Mouse (Mus musculus) brain, embryonic 14.5 days (tissue): Measurements from ENCODE around the gene Zc3h12c.

Experiments used
- CTCF ChIP-seq: fragments of 200-500 bp; IDR thresholded peaks from 2 replicates; pipeline ENCODE4 v1.5.1; 2012; ENCODE audit warnings: inconsistent platforms, mild to moderate bottlenecking, moderate library complexity, borderline replicate concordance; ENCODE audit not compliant: insufficient read depth, insufficient read length; ENCODE audit errors: extremely low read depth
- POLR2A ChIP-seq: fragments of 200-500 bp; IDR thresholded peaks from 2 replicates; pipeline ENCODE4 v1.6.1; 2012; ENCODE audit warnings: mild to moderate bottlenecking, inconsistent platforms, borderline replicate concordance; ENCODE audit not compliant: poor library complexity, insufficient read depth, insufficient read length, severe bottlenecking; ENCODE audit errors: extremely low read depth

DNA sequence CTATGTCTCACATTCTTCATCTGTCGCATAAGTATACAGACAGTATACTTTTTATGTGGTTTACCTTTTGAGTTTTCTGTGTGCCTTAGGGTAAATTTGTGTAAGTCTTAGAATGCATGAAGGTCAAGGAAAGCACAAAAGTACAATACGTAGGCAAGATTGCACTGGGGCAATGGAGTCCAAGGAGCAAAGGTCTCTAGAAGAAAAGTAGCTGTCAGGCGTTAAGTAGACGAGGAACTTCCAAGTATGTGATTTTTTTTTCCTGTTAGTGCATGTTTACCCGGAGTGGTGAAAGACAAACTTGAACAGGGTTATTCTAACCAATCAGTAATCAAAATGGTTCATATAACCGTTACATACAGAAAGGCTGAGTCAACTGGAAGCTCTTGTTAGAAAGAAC lies 12.5 kb upstream of the Zc3h12c start:
- TF ChIP-seq CTCF, result no peak
- no peak for TF ChIP-seq POLR2A
